ENCODE assay signal across 13 mouse cellular contexts in genomic region chr9:46338384-46338783, GRCm38 (mm10). TPM values are rescaled to one million over a fixed set of nuclear protein-coding genes. Genes with fewer than 3 reads are reported as not detected.
DNase-seq lines count a peak whose midpoint lies in the region; ATAC-seq and TF ChIP-seq lines count a peak whose summit lies in the region.
"Had no signal": no experiment of that assay in that cellular context is flagged by ENCODE, and none has a peak within 500 bp of the region (broad histone marks: within the 10 kb centered on the region; RNA-seq: fewer than 3 reads in every experiment).

No protein-coding gene starts in this region.

- H3K79me2 ChIP-seq in myocyte (ENCODE audit: control insufficient read depth, insufficient read depth) = no peaks in the 10 kb centered on the region

- DNase-seq in heart, embryonic 10.5 days (ENCODE audit: low spot score) = peak; percentile 11
- no peak for DNase-seq in c-Kit-positive CD71-positive TER-119-positive erythroid progenitor cells, embryonic 14.5 days (ENCODE audit: low spot score)
- DNase-seq in T-cell, adult 2 months (ENCODE audit: low spot score) = no peak
- no peak for DNase-seq in frontal cortex, postnatal 25 days (ENCODE audit: low spot score in 2 of 2)
- DNase-seq: gastrocnemius, postnatal 25 days; liver, embryonic 13.5 days; spleen, adult 18-20 months had no signal

- WGBS in heart, embryonic 10.5 days = 41% methylated on average over 4 of the region's 4 CpGs
- WGBS in heart, embryonic 11.5 days (ENCODE audit: insufficient replicate concordance) = 44% methylated on average over 4 of the region's 4 CpGs
- WGBS in forebrain, embryonic 12.5 days = 12% methylated on average over 4 of the region's 4 CpGs
- WGBS in hindbrain, embryonic 15.5 days = 13% methylated on average over 4 of the region's 4 CpGs

- H3K4me1 ChIP-seq in heart, embryonic 10.5 days = peaks cover 19% of the 10 kb centered on the region
- H3K4me1 ChIP-seq in heart, embryonic 11.5 days (ENCODE audit: control insufficient read depth, insufficient read depth, low read length) = no peaks in the 10 kb centered on the region
- H3K4me1 ChIP-seq in forebrain, embryonic 12.5 days = peaks cover 37% of the 10 kb centered on the region
- peaks cover 23% of the 10 kb centered on the region for H3K4me1 ChIP-seq in hindbrain, embryonic 15.5 days (replicated peaks)
- H3K4me1 ChIP-seq: liver, embryonic 13.5 days had no signal

- H3K27me3 ChIP-seq in heart, embryonic 10.5 days (ENCODE audit: insufficient read depth, poor library complexity, severe bottlenecking) = peaks cover 48% of the 10 kb centered on the region
- H3K27me3 ChIP-seq in heart, embryonic 11.5 days (ENCODE audit: control insufficient read depth, insufficient read depth, low read length) = peaks cover 4% of the 10 kb centered on the region; the same call in 1 of the 2 replicates
- H3K27me3 ChIP-seq in forebrain, embryonic 12.5 days = peaks cover 25% of the 10 kb centered on the region
- H3K27me3 ChIP-seq in hindbrain, embryonic 15.5 days = no peaks in the 10 kb centered on the region
- H3K27me3 ChIP-seq in myocyte (ENCODE audit: control insufficient read depth, insufficient read depth, insufficient read length) = peaks cover 24% of the 10 kb centered on the region

- no peak overlapping the region for H3K9ac ChIP-seq in heart, embryonic 11.5 days (ENCODE audit: low read depth, low read length)
- H3K9ac ChIP-seq in forebrain, embryonic 12.5 days = no peak overlapping the region
- H3K9ac ChIP-seq in hindbrain, embryonic 15.5 days = no peak overlapping the region
- H3K9ac ChIP-seq: liver, embryonic 13.5 days had no signal

- no peak overlapping the region for H3K4me2 ChIP-seq in heart, embryonic 11.5 days
- no peak overlapping the region for H3K4me2 ChIP-seq in forebrain, embryonic 12.5 days
- no peak overlapping the region for H3K4me2 ChIP-seq in hindbrain, embryonic 15.5 days
- peak overlapping the region; percentile 38 for H3K4me2 ChIP-seq in myocyte (ENCODE audit: low read depth)
- H3K4me2 ChIP-seq: liver, embryonic 13.5 days had no signal

- TF ChIP-seq POLR2A in myocyte (IDR thresholded peaks at IDR 0.05; ENCODE audit: insufficient read length, low read depth) = no peak

- ATAC-seq in heart, embryonic 11.5 days (replicated peaks; ENCODE audit: insufficient number of reproducible peaks, low FRiP score, low TSS enrichment) = no peak
- peak; percentile 41; the same call in 1 of the 2 replicates for ATAC-seq in forebrain, embryonic 12.5 days (ENCODE audit: low FRiP score)
- peak; percentile 28; the same call in 1 of the 2 replicates for ATAC-seq in hindbrain, embryonic 15.5 days (ENCODE audit: low FRiP score, low read depth)

- H3K36me3 ChIP-seq in heart, embryonic 10.5 days = no peaks in the 10 kb centered on the region
- H3K36me3 ChIP-seq in heart, embryonic 11.5 days (ENCODE audit: control insufficient read depth, insufficient read depth, low read length) = no peaks in the 10 kb centered on the region
- no peaks in the 10 kb centered on the region for H3K36me3 ChIP-seq in forebrain, embryonic 12.5 days (replicated peaks)
- no peaks in the 10 kb centered on the region for H3K36me3 ChIP-seq in hindbrain, embryonic 15.5 days
- H3K36me3 ChIP-seq in myocyte (ENCODE audit: control insufficient read depth, insufficient read depth) = no peaks in the 10 kb centered on the region
- H3K36me3 ChIP-seq: liver, embryonic 13.5 days had no signal

- no peak overlapping the region for H3K4me3 ChIP-seq in heart, embryonic 10.5 days
- H3K4me3 ChIP-seq in heart, embryonic 11.5 days (ENCODE audit: low read depth, low read length) = no peak overlapping the region
- no peak overlapping the region for H3K4me3 ChIP-seq in forebrain, embryonic 12.5 days (replicated peaks)
- H3K4me3 ChIP-seq in hindbrain, embryonic 15.5 days = no peak overlapping the region
- H3K4me3 ChIP-seq in myocyte = no peak overlapping the region
- H3K4me3 ChIP-seq: liver, embryonic 13.5 days had no signal

- no peaks in the 10 kb centered on the region for H3K9me3 ChIP-seq in heart, embryonic 10.5 days
- no peaks in the 10 kb centered on the region for H3K9me3 ChIP-seq in heart, embryonic 11.5 days (replicated peaks; ENCODE audit: control insufficient read depth, low read length)
- H3K9me3 ChIP-seq in forebrain, embryonic 12.5 days = no peaks in the 10 kb centered on the region
- no peaks in the 10 kb centered on the region for H3K9me3 ChIP-seq in hindbrain, embryonic 15.5 days
- H3K9me3 ChIP-seq: liver, embryonic 13.5 days had no signal

- H3K27ac ChIP-seq in heart, embryonic 10.5 days = no peak overlapping the region
- no peak overlapping the region for H3K27ac ChIP-seq in heart, embryonic 11.5 days (ENCODE audit: low read depth, low read length)
- H3K27ac ChIP-seq in forebrain, embryonic 12.5 days = peak overlapping the region; percentile 63; the same call in 1 of the 2 replicates
- H3K27ac ChIP-seq in hindbrain, embryonic 15.5 days (replicated peaks) = peak overlapping the region; percentile 71
- H3K27ac ChIP-seq: liver, embryonic 13.5 days had no signal

- no peak overlapping the region for H3ac ChIP-seq in myocyte (ENCODE audit: control insufficient read depth, insufficient read length)

TF ChIP-seq in myocyte, 11 proteins besides CTCF, POLR2A, EP300 and RAD21:
- TF ChIP-seq TCF12 (IDR thresholded peaks at IDR 0.05; ENCODE audit: insufficient read depth, poor library complexity, severe bottlenecking) (peak; percentile 63), MYOG (IDR thresholded peaks at IDR 0.05; ENCODE audit: control insufficient read depth in 1 of 3, insufficient read depth in 1 of 3, insufficient read length in 2 of 3, low read depth in 2 of 3) (peak in 2 of 3 experiments; percentile 80 to 88), TCF3 (IDR thresholded peaks at IDR 0.05; ENCODE audit: insufficient read length, low read depth) (no peak), E2F4 (IDR thresholded peaks at IDR 0.05; ENCODE audit: insufficient read depth) (no peak), MYOD1 (IDR thresholded peaks at IDR 0.05; ENCODE audit: control insufficient read depth in 1 of 3, insufficient read length in 2 of 3, low read depth in 2 of 3) (peak; percentile 39 to 77 (median 44))

RNA-seq across cellular contexts. Expression of gene 4931429L15Rik, which starts 18.6 kb away (rescaled TPM):
- not detected in 2 replicates for polyA plus RNA-seq in heart, embryonic 10.5 days (2016; fragmentation: Nextera tagmentation; extraction: Ambion mirVana)
- not detected in 2 replicates for polyA plus RNA-seq in heart, embryonic 11.5 days (2014; fragmentation: Nextera tagmentation; extraction: Ambion mirVana)
- not detected in 2 replicates for polyA plus RNA-seq in forebrain, embryonic 12.5 days (2016; fragmentation: Nextera tagmentation; extraction: Ambion mirVana)
- 0.13 TPM in 1 of 2 replicates, not detected in the other for polyA plus RNA-seq in hindbrain, embryonic 15.5 days (2015; fragmentation: Nextera tagmentation; extraction: Ambion mirVana)
- not detected for polyA plus RNA-seq in myocyte (2012; fragmentation: generic; extraction: Trizol)
- polyA plus RNA-seq: heart, embryonic 16.5 days; large intestine, adult 2 months; liver, embryonic 13.5 days had no signal

RNA-seq across cellular contexts. Expression of gene Bud13, which starts 55.6 kb away (rescaled TPM):
- polyA plus RNA-seq in heart, embryonic 10.5 days (2016; fragmentation: Nextera tagmentation; extraction: Ambion mirVana) = 16.8 and 22.8 TPM in 2 replicates
- 16.6 and 17.0 TPM in 2 replicates for polyA plus RNA-seq in heart, embryonic 11.5 days (2014; fragmentation: Nextera tagmentation; extraction: Ambion mirVana)
- polyA plus RNA-seq in forebrain, embryonic 12.5 days (2016; fragmentation: Nextera tagmentation; extraction: Ambion mirVana) = 24.9 and 25.8 TPM in 2 replicates
- 15.6 and 18.1 TPM in 2 replicates for polyA plus RNA-seq in hindbrain, embryonic 15.5 days (2015; fragmentation: Nextera tagmentation; extraction: Ambion mirVana)
- 9.5 TPM for polyA plus RNA-seq in myocyte (2012; fragmentation: generic; extraction: Trizol)

Comparison
In these comparisons a context has a peak if more than half of its experiments do, and no peak if none do; other contexts are left out.
1. H3K27ac ChIP-seq: peak in forebrain, embryonic 12.5 days (single experiment) and hindbrain, embryonic 15.5 days (single experiment); none in heart, embryonic 10.5 days (single experiment) and heart, embryonic 11.5 days (single experiment).